Mouse (Mus musculus) cerebellum, adult 2 months (tissue): Measurements from ENCODE around the gene Ddhd1.

Experiments used
- CTCF ChIP-seq: fragments of 200-500 bp; IDR thresholded peaks from 2 replicates; pipeline ENCODE4 v1.5.1; 2011; ENCODE audit warnings: low read depth, mild to moderate bottlenecking, control low read depth, low read length, moderate library complexity, borderline replicate concordance; ENCODE audit not compliant: insufficient read depth
- POLR2A ChIP-seq: fragments of 200-500 bp; IDR thresholded peaks from 2 replicates; pipeline ENCODE4 v1.6.1; 2011; ENCODE audit warnings: low read length, control low read depth, borderline replicate concordance; ENCODE audit not compliant: insufficient read depth

DNA sequence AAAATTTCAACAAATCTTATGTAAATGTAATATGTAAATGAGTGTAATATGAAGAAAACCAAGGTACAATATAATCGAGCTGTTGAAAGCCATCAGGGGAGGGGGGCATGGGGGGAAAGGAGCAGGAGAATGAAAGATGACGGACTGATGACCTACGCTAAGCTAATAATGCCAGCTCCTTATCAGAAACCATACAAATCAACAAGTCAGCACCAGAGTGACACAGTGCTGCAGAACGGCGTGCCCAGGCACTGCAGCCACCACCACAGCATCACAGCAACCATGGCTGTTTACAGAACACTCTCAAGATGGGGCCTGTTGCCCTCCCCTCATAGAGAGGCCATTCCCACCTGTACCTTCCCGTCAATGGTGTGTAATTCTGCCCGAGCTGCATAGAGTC, 10.8 kb downstream of the Ddhd1 start:
- TF ChIP-seq POLR2A, result no peak
- TF ChIP-seq CTCF, result no peak
